Mouse (Mus musculus): ENCODE data around the gene Slc19a1.

Gene Slc19a1

GRCm38 (mm10) chr10:77091538-77092097 is 59.6 kb downstream of the Slc19a1 start:
- DNase-seq (ENCODE audit: low read depth in 1 of 2, low spot score in 2 of 2): no peak

DNA sequence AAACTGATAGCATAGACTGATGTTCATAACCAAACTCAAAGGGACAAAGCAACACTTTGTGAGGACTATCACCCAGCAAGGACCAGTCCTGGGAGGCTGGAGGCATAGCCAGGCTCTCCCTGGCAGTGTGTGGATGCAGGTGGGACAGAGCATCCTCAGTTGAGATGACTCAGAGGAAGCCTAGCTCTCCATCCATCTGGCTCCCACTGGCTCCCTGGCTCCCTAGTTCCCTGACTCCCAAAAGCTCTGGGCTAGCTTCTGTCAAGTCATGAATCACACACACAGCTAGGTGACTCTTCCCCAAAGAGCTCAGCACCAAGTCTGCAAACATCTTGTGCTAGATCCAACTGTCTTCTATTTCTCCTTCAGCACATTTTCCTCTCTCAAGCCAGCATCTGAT is 61.8 kb downstream of the Slc19a1 start:
- DNase-seq (ENCODE audit: low read depth in 1 of 2, low spot score in 2 of 2): no peak

DNA sequence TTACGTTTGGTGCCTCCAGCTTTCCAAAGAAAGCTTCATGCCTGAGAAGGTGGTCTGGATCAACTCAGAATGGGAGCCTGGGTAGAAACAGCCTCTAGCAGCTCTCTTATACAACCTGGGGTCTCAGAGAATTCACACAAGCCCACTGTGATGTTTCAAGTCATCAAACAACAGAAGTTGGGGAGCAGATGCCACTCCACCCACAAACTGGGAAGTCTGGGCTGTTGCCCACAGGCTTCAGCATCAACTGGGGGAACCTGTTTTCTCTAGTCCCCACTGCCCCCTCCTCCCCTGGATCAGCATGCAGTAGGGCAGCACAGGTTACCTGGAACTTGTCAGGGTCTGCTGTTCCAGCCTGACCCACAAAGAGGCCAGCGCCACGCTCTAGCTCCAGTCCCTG is 63.6 kb downstream of the Slc19a1 start:
- no peak for DNase-seq (ENCODE audit: low read depth in 1 of 2, low spot score in 2 of 2)

DNA sequence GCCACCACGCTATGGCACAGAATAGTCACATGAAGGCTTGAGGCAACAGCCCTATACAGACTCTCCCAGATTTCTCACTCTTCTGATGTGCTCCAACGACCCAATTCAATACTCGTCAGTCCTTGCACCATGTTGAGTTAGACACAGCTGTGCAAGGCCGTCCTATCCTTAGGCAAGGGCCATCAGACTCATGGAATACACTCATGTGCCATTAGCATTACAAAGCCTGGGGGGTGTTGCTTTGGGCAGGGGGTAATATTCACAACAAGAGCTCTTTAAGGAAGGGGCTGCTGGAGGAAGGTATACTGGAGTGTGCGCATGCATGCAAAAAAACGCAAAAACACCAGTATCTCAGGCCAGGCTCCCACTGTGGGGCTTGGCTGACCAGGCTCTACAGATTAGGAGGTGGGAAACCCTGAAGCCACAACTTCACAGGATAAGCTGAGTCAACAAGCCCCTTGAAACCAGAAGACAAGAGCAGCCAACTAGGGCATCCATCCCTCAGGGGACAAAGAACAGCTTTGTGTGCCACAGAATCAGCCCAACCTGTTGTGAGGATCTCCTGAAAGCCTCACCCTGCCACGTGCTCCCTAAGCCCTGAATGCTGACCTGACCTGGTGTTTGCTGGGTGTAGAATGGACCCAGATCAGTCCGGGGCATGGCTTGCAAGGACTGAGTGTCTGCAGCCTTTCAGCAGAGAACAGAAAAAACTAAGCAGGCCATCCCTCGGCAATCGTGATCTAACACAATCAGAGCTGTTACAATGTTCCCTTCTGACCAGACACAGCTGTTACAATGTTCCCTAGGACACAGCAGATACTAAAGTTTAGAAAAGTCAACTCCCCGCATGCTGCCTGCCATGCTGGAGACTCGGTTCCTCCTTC is 65.2 kb downstream of the Slc19a1 start:
- DNase-seq (ENCODE audit: low read depth in 1 of 2, low spot score in 2 of 2): no peak

GRCm38 (mm10) chr10:77097890-77098200 is 65.8 kb downstream of the Slc19a1 start:
- DNase-seq (ENCODE audit: low read depth in 1 of 2, low spot score in 2 of 2): no peak

GRCm38 (mm10) chr10:77098619-77099018 is 66.6 kb downstream of the Slc19a1 start:
- DNase-seq (ENCODE audit: low read depth in 1 of 2, low spot score in 2 of 2): no peak

DNA sequence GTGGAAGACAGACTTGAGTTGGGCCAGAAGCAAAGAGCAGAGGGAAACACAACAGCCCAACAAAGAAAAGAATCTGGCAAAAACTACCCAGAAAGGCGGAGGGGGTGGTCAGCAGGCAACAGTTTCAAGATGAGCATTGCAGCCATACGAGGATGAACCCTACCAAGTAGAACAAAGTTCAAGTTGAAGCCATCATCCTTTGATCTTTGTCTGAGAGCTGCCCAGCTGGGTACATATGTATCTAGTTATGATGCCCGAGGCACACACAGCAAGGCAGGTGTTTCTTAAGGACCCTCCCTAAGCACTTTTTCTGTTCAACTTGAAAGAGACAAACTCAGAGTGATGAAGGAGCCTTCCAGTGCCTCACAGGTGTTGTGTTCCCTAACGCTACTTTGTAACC is 67.7 kb downstream of the Slc19a1 start:
- DNase-seq (ENCODE audit: low read depth in 1 of 2, low spot score in 2 of 2): no peak

- no peak for DNase-seq (ENCODE audit: low read depth in 1 of 2, low spot score in 2 of 2)
Observed at GRCm38 (mm10) chr10:77103689-77104088, 71.6 kb downstream of the Slc19a1 start.

DNA sequence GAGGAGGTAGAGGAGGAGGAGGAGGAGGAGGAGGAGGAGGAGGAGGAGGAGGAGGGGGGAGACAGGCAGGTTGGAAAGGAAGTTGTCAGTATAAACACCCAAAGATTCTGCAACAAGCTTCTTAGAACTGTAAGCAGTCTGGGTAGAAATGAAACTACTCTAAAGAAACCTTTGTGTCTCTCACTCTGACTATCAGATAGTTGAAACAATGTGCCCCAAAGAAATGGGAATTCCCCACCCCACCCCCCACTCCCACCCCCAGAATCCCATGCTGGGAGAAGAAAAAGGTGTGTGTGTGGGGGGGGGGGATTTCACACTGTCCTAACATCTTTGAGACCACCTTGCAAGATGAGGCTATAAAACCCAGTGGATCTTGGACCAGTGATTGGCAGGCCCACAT is 72.3 kb downstream of the Slc19a1 start:
- no peak for DNase-seq (ENCODE audit: low read depth in 1 of 2, low spot score in 2 of 2)

- no peak for DNase-seq (ENCODE audit: low read depth in 1 of 2, low spot score in 2 of 2)
Observed at GRCm38 (mm10) chr10:77108106-77108505, 76.1 kb downstream of the Slc19a1 start.

DNA sequence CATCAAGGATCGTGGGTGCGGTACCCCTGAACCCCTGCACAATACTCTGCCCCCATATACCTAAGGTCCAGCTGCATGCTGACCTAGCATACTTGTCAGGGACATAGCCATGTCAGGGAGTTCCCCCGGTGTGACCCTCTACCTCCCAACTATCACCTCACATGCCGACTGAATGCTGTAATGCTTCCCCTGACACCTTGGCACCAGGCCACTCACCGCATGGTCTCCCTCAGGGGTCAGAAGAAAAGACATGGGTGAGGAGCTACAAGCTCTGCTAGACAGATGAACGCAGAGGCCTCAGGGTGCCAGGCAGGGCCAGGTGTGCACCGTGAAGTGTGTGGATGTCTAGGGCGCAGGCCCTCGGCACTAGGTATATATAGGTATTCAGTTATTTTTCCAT is 78.0 kb downstream of the Slc19a1 start:
- no peak for DNase-seq (ENCODE audit: low read depth in 1 of 2, low spot score in 2 of 2)
